Mouse (Mus musculus) kidney, postnatal 25 days (tissue): ENCODE results near the gene Cpne2.

ENCODE experiments used
- DNase-seq, 2 experiments: peaks; one replicate each; pipeline ENCODE4 v3.0.0; 2021; ENCODE audit warnings: mixed read lengths in 2 of 2

Gene Cpne2

GRCm38 (mm10) chr8:94582569-94582968 lies 49.8 kb downstream of the Cpne2 start:
- no peak for DNase-seq

DNA sequence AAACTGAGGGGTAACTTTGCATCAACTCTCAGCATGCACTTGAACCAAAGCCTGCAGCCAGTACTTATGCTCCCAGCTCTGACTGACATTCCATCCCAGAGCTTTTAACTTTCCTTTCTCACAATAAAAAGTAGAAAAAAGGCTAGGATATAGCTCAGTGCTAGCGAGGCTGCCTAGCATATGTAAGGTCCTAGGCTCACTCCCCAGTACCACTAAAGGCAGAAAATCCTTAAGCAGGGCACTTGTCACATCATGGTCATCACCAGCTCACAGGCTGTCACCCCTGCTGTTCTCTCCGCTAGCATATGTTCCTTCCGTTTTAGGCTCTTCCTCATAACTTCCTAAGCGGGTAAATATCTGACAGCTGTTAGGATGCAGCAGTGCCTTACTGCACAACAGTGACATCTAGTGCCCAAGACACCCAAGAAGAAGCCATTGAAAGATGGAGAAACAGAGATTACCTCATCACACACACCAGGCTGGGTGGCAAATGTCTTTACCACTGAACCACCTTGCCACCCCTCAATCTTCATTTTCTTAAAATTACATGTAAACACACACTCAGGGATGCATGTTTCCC lies 51.5 kb downstream of the Cpne2 start:
- DNase-seq = peak in 1 of 2 experiments; percentile 68

GRCm38 (mm10) chr8:94591691-94592090 lies 58.9 kb downstream of the Cpne2 start:
- no peak for DNase-seq

GRCm38 (mm10) chr8:94594211-94594610 lies 61.4 kb downstream of the Cpne2 start:
- DNase-seq = no peak

GRCm38 (mm10) chr8:94600478-94600877 lies 67.7 kb downstream of the Cpne2 start:
- DNase-seq = no peak

GRCm38 (mm10) chr8:94601034-94601606 lies 68.3 kb downstream of the Cpne2 start:
- DNase-seq = peak; percentile 14 to 53

GRCm38 (mm10) chr8:94601607-94602385 lies 69.0 kb downstream of the Cpne2 start, which contains the start of the genes Rspry1 and Fam192a:
Gene Rspry1 (plus strand): TSS chr8:94601937.
Gene Fam192a (minus strand): TSS chr8:94601997.
- DNase-seq = peak; percentile 100

- peak; percentile 45 to 61 for DNase-seq
These were observed 69.8 kb downstream of the Cpne2 start for GRCm38 (mm10) chr8:94602471-94603131.

DNA sequence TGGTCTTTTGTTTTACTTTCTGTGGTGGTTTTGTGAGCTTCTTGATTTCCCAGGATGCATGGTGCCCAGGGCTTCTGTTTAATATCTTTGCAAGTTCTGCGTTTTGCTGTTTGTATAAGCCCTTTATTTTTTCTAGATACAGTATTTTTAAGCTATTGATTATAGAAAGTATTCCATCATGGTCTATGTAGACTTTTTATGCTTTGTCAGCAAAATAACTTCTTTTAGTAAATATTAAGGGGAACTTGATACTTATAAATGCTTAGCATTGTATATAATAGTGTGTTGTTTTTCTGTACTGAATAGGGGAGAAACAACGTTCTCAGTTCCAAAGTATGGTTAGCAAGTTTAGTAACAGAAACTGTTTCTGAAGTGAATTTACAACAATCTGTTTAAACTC lies 71.2 kb downstream of the Cpne2 start:
- DNase-seq = no peak

DNA sequence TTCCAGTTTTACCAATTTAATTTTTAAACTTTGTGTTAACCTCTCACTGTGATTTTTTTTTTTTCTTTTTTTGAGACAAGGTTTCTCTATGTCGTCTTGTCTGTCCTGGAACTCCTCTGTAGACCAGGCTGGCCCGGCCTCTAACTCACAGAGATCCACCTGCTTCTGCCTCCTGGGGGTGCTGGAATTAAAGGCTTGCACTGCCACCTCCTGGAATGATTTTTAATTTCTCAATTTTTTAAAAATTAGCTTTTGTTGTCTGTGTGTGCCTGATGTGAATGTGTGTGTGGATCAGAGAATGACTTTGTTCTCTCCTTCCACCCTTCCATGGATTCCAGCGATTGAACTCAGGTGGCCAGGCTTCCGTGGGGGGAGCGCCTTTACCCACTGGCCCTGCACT lies 74.3 kb downstream of the Cpne2 start:
- no peak for DNase-seq
